Mouse (Mus musculus) E14TG2a.4 (cell line): ENCODE measurements around the gene Nr1h3.

Experiments used
- CTCF ChIP-seq: conservative IDR thresholded peaks from 2 replicates; pipeline ENCODE4 v1.5.1; 2014; ENCODE audit warnings: low read length
- NANOG ChIP-seq: IDR thresholded peaks from 2 replicates; pipeline ENCODE4 v1.6.1; 2014; ENCODE audit warnings: borderline replicate concordance, low read length, mixed read lengths
- POU5F1 ChIP-seq: IDR thresholded peaks from 2 replicates; pipeline ENCODE4 v1.6.1; 2014; ENCODE audit warnings: low read length, borderline replicate concordance

DNA sequence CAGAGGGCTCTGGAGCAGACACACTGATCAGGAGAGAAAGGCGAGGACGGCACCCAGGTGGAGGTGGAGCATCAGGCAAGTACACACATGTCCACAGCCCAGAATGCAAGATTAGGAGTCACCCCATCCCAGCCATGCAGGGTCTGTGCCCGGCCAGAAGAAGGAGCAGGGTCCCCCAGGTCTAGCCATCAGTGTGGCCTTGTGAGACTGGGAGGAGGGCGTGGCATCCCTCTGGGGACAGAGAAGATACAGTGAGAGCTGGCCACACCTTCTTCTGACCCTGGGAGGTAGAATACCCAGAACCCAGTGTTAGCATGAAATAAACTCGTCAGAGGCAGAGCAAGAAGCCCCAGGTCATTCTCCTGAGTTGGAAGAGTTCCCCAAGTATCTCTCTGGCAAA is 63.3 kb downstream of the Nr1h3 start:
- TF ChIP-seq CTCF (no peak), NANOG (no peak), POU5F1 (no peak)
